8 mouse cellular contexts compared by ENCODE assay signal in the genomic region with DNA sequence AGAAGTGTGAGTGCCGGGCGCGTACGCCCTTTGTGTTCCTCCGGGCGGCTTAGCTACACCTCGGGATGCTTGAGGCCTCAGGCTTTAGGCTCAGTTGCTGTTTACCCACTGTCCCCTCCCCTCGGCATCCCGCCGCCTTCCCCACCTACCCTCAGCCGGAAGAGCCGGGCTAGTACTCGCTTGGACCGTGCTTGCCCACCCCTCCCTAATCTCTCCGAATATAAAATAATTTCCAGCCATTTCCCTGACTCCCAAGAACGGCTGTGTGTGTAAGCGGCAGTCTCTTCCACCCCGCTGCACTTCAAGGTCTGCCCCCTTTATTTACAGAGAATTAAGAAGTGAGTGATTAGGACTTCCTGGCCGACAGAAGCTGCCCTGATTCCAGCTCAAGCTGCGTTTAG. TPM values are rescaled to one million over a fixed set of nuclear protein-coding genes. Genes with fewer than 3 reads are reported as not detected.
DNase-seq lines count a peak whose midpoint lies in the region; ATAC-seq and TF ChIP-seq lines count a peak whose summit lies in the region.

No protein-coding gene starts in this region.

- H3K27ac ChIP-seq in left cerebral cortex, adult 2 months = peak overlapping the region; percentile 91
- H3K27ac ChIP-seq in forebrain, embryonic 16.5 days (ENCODE audit: low read length) = peak overlapping the region; percentile 99
- peak overlapping the region; percentile 98 for H3K27ac ChIP-seq in kidney, embryonic 16.5 days (ENCODE audit: low read length)

- ATAC-seq in forebrain, embryonic 16.5 days = peak; percentile 4; the same call in 1 of the 2 replicates
- no peak for ATAC-seq in kidney, embryonic 16.5 days (ENCODE audit: low FRiP score, low TSS enrichment)

- H3K9ac ChIP-seq in forebrain, embryonic 16.5 days (replicated peaks; ENCODE audit: low read depth, low read length) = peak overlapping the region; percentile 98
- H3K9ac ChIP-seq in kidney, embryonic 16.5 days (replicated peaks; ENCODE audit: low read length) = peak overlapping the region; percentile 97

- WGBS in forebrain, embryonic 16.5 days = 1% methylated on average over 20 of the region's 20 CpGs
- WGBS in kidney, embryonic 16.5 days = under 1% methylated on average over 20 of the region's 20 CpGs

- H3K4me2 ChIP-seq in forebrain, embryonic 16.5 days (ENCODE audit: low read length) = peak overlapping the region; percentile 60
- peak overlapping the region; percentile 78 for H3K4me2 ChIP-seq in kidney, embryonic 16.5 days (replicated peaks; ENCODE audit: low read depth, low read length)

- intact Hi-C loops in left cerebral cortex, adult 2 months (cut with DNase I) = no loop called here
- intact Hi-C loops in left cerebral cortex, postnatal 36 days (cut with DNase I) = loop anchor here (5.0 to 10.0 kb wide), 3 partner anchors 550 to 1437 kb away; no protein-coding TSS in a partner anchor

- H3K36me3 ChIP-seq in forebrain, embryonic 16.5 days (ENCODE audit: control insufficient read depth, insufficient read depth) = no peaks in the 10 kb centered on the region
- H3K36me3 ChIP-seq in kidney, embryonic 16.5 days (ENCODE audit: insufficient read depth, low read length) = no peaks in the 10 kb centered on the region; the same call in 1 of the 2 replicates

- H3K27me3 ChIP-seq in forebrain, embryonic 16.5 days (replicated peaks; ENCODE audit: control insufficient read depth, insufficient read depth, low read length) = no peaks in the 10 kb centered on the region
- H3K27me3 ChIP-seq in kidney, embryonic 16.5 days (ENCODE audit: insufficient read depth, low read length) = no peaks in the 10 kb centered on the region

- H3K4me1 ChIP-seq in forebrain, embryonic 16.5 days (replicated peaks; ENCODE audit: control insufficient read depth, insufficient read depth, low read length) = peaks cover 13% of the 10 kb centered on the region
- H3K4me1 ChIP-seq in kidney, embryonic 16.5 days (ENCODE audit: insufficient read depth, low read length) = peaks cover 29% of the 10 kb centered on the region

- TF ChIP-seq CTCF in left cerebral cortex, adult 2 months (IDR thresholded peaks at IDR 0.05) = no peak

- H3K9me3 ChIP-seq in forebrain, embryonic 16.5 days (ENCODE audit: control insufficient read depth, low read length) = no peaks in the 10 kb centered on the region
- no peaks in the 10 kb centered on the region for H3K9me3 ChIP-seq in kidney, embryonic 16.5 days (ENCODE audit: low read length)

- H3K4me3 ChIP-seq in left cerebral cortex, adult 2 months = peak overlapping the region; percentile 74
- peak overlapping the region; percentile 83 for H3K4me3 ChIP-seq in forebrain, embryonic 16.5 days (replicated peaks; ENCODE audit: low read length)
- peak overlapping the region; percentile 83 for H3K4me3 ChIP-seq in kidney, embryonic 16.5 days (ENCODE audit: low read length)

- DNase-seq in left cerebral cortex, adult 2 months (ENCODE audit: extremely low spot score in 1 of 2, low spot score in 2 of 2) = peak in 1 of 2 experiments; percentile 37
- DNase-seq in left cerebral cortex, postnatal 36 days (ENCODE audit: low spot score in 2 of 2) = no peak
- DNase-seq in lung, postnatal 4 days = peak; percentile 51 to 67
- DNase-seq in T-cell, adult 2 months (ENCODE audit: low spot score) = no peak
- DNase-seq in frontal cortex, postnatal 25 days (ENCODE audit: low spot score in 2 of 2) = no peak
- no peak for DNase-seq in right cerebral cortex, postnatal 36 days (ENCODE audit: low spot score in 2 of 2)

RNA-seq across cellular contexts. Expression of gene Meis2, which starts 3.4 kb away (rescaled TPM):
- total RNA-seq in left cerebral cortex, adult 2 months (2021) = 100 to 1,000 TPM; 110 to 116 TPM
- total RNA-seq in left cerebral cortex, postnatal 36 days (2021) = 100 to 1,000 TPM; 100 to 123 TPM
- polyA plus RNA-seq in forebrain, embryonic 16.5 days (2015; fragmentation: Nextera tagmentation; extraction: Ambion mirVana) = 143 and 154 TPM in 2 replicates
- 72.6 and 90.3 TPM in 2 replicates for polyA plus RNA-seq in kidney, embryonic 16.5 days (2015; fragmentation: Nextera tagmentation; extraction: Ambion mirVana)

Comparison
In these comparisons a context has a peak if more than half of its experiments do, and no peak if none do; other contexts are left out.
1. DNase-seq: peak in lung, postnatal 4 days (2 of 2); none in left cerebral cortex, postnatal 36 days (0 of 2), T-cell, adult 2 months (single experiment), frontal cortex, postnatal 25 days (0 of 2) and right cerebral cortex, postnatal 36 days (0 of 2).
2. Peak in every context shown above with its lines, with median percentiles within 50 percentile points of each other: H3K27ac ChIP-seq and H3K4me3 ChIP-seq.